Mouse (Mus musculus) forebrain, embryonic 15.5 days (tissue): Measurements from ENCODE around the gene Obox5. TPM values are rescaled to one million over a fixed set of nuclear protein-coding genes. Genes with fewer than 3 reads are reported as not detected.
"Not testable (repeated sequence)": the region's sequence is repeated elsewhere in the genome, so short reads cannot be mapped to it uniquely, and the experiment has no call there.

Experiments
- ATAC-seq: fragments of 200-750 bp; cut with Nextera tagmentation; replicated peaks from 2 replicates; pipeline ENCODE4 v1.8.0; 2017; ENCODE audit warnings: mild to moderate bottlenecking, moderate TSS enrichment, moderate library complexity
- H3K27ac ChIP-seq: fragments of 300-500 bp; sonication (generic); replicated peaks from 2 replicates; pipeline ENCODE4 v1.5.1; 2015; ENCODE audit warnings: mild to moderate bottlenecking, inconsistent platforms
- H3K27me3 ChIP-seq: fragments of 300-500 bp; sonication (generic); 2 replicates; pipeline ENCODE4 v1.6.1; 2015; ENCODE audit warnings: inconsistent platforms
- H3K36me3 ChIP-seq: fragments of 300-500 bp; sonication (generic); 2 replicates; pipeline ENCODE4 v1.6.1; 2015; ENCODE audit warnings: mild to moderate bottlenecking, inconsistent platforms
- H3K4me1 ChIP-seq: fragments of 300-500 bp; sonication (generic); 2 replicates; pipeline ENCODE4 v1.6.1; 2015; ENCODE audit warnings: inconsistent platforms
- H3K4me2 ChIP-seq: fragments of 300-500 bp; sonication (generic); replicated peaks from 2 replicates; pipeline ENCODE4 v1.6.1; 2015; ENCODE audit warnings: mild to moderate bottlenecking, inconsistent platforms
- H3K4me3 ChIP-seq: fragments of 300-500 bp; sonication (generic); 2 replicates; pipeline ENCODE4 v1.5.1; 2015; ENCODE audit warnings: mild to moderate bottlenecking, inconsistent platforms
- H3K9ac ChIP-seq: fragments of 300-500 bp; sonication (generic); replicated peaks from 2 replicates; pipeline ENCODE4 v1.6.1; 2015; ENCODE audit warnings: mild to moderate bottlenecking, inconsistent platforms
- H3K9me3 ChIP-seq: fragments of 300-500 bp; sonication (generic); 2 replicates; pipeline ENCODE4 v1.6.1; 2016; ENCODE audit warnings: inconsistent platforms
- WGBS: fragments of 180-500 bp; shearing (Covaris S2); methylation state at CpG from one replicate; pipeline ENCODE4 v1.1.7; 2015; ENCODE audit warnings: mixed read lengths; 5-methylcytosine and 5-hydroxymethylcytosine counted together
- polyA plus RNA-seq: library from polyadenylated mRNA; unstranded; fragments of >200 nt; fragmentation: Nextera tagmentation; extraction: Ambion mirVana; gene quantifications from 2 replicates; pipeline ENCODE4 v1.2.1, GENCODE M21; 2015

The Obox5 gene
- polyA plus RNA-seq, result not detected in 2 replicates

GRCm38 (mm10) chr7:15749831-15750230 is at the start of gene Obox5:
Obox5 (plus strand) TSS chr7:15750131.
- ATAC-seq, H3K9ac ChIP-seq, H3K27ac ChIP-seq, H3K36me3 ChIP-seq, H3K4me2 ChIP-seq, H3K9me3 ChIP-seq, H3K4me3 ChIP-seq, H3K27me3 ChIP-seq, H3K4me1 ChIP-seq: not testable (repeated sequence)
- 77% methylated on average over 2 of the region's 2 CpGs for WGBS

GRCm38 (mm10) chr7:15749296-15749695 is 635 bp upstream of the Obox5 start:
- H3K4me2 ChIP-seq, ATAC-seq, H3K4me1 ChIP-seq, H3K9ac ChIP-seq, H3K36me3 ChIP-seq, H3K27me3 ChIP-seq, H3K9me3 ChIP-seq, H3K27ac ChIP-seq, H3K4me3 ChIP-seq: not testable (repeated sequence)
- 71% methylated on average over 5 of the region's 5 CpGs for WGBS

Other genes starting within 250 kb of the Obox5 start
- gene Obox3, start 110.2 kb upstream of the Obox5 start, polyA plus RNA-seq, result not detected in 2 replicates
- gene Obox6, start 89.5 kb downstream of the Obox5 start, polyA plus RNA-seq, result not detected in 2 replicates
- gene Crx, start 129.8 kb downstream of the Obox5 start, polyA plus RNA-seq, result 0.88 TPM in 1 of 2 replicates, not detected in the other
- 0.25 TPM in 1 of 2 replicates, not detected in the other for gene Crxos, start 132.5 kb downstream of the Obox5 start, polyA plus RNA-seq
- gene Selenow, start 172.3 kb downstream of the Obox5 start, polyA plus RNA-seq, result 1,503 and 1,574 TPM in 2 replicates
- 144 and 150 TPM in 2 replicates for gene Nop53, start 195.9 kb downstream of the Obox5 start, polyA plus RNA-seq
- gene Ehd2, start 217.4 kb downstream of the Obox5 start, polyA plus RNA-seq, result 3.7 and 5.0 TPM in 2 replicates